Mouse (Mus musculus) CD4-positive naive resting alpha-beta T cell, adult 76 days (primary cell): ENCODE measurements around the gene Mrpl38. TPM values are rescaled to one million over a fixed set of nuclear protein-coding genes. Genes with fewer than 3 reads are reported as not detected.

Experiments used
- total RNA-seq: library from RNA; stranded (reverse); gene quantifications from one replicate; pipeline ENCODE4 v1.2.4, GENCODE M21; 2023

The Mrpl38 gene
- 49.6 TPM for total RNA-seq

GRCm38 (mm10) chr11:116138468-116139138 is at the start of gene Mrpl38:
Mrpl38 (minus strand) TSS chr11:116138868.

GRCm38 (mm10) chr11:116167884-116168439 is 29.3 kb upstream of the Mrpl38 start, which contains the start of gene Fbf1:
Fbf1 (minus strand) TSS chr11:116168166.

GRCm38 (mm10) chr11:116130488-116131205 is 8.0 kb downstream of the Mrpl38 start, which contains the start of gene Trim65:
Trim65 (minus strand) TSS chr11:116131128.

DNA sequence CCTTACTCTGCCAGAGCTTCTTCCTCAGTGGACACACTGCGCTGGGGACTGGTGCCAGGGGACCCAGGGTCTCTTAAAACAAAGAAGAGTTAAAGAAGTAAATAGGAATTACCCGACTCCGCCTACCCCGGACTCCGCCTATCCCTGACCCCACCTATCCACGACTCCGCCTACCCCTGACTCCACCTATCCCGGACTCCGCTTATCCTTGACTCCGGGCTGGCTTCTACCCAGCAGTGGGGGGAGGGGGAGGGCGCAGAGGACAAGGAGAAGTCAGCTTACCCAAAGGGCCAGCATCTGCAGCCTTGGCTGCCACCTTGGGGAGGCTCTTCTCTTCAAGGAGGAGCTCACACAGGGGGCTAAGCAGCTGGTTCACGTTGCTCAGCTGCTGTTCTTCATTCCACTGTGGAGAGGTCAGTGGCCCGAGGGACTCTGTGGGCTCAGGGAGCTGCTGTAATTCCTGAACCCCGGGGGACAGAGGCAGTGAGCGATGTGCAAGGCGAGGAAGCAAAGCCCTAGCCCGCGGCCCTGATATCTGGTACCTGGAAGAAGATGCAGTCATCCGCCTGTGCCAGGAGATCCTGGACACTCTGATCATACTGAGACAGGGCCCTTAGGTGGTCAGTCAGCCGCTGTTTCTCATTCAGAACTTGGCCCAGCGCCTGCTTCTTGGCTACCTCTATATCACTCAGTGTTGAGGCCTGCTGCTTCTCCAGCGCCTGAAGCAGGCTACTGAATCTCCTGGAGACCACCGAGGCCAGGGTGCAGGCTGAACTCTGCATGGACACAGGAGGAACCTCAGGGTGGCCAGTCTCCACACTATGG is 11.3 kb downstream of the Mrpl38 start, which contains the start of gene Trim47:
TSS of gene Trim47 (minus strand) at position 55 of the 825 bp plus-strand sequence.

DNA sequence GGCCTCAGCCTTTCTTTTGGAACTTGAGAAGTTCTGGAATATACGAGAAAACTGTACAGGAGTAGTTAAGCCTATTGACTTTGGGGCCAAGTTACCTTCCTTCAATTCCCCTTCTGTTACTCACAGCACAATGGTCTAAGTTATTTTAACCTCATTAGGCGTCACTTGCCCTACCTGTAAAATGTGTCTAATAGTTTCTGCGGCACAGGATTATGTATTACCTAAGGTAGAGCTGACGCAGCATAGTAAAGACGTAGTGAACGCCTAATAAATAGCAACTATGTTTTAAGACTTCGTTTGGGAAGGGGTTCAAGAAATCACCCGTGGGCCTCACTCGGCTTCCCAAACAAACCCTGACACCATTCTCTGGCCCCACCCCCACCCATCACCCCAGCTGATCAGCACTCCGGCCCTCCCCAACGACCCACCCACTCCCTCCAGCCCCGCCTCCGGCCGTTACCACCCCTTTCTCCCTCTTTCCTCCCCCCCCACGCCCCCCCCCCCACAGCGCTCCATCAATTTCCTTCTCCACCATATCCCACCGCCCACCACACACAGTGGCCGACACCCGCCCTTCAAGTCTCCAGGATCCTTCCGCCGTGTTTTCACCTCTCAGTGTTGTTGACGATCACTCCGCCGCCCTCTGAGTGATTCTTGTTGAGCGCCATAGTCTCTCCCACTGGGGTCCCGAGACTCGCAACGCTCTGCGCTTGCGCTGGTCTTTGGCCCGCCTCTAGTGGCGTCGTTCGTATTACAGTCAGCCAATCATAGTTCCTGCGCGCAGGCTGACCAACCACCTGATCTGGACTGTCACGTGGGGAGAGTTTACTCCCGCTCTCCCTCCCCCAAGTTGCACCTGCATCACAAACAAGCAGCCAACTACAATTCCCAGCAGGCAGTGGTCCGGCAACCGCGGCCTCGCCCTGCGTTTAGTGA is 52.1 kb downstream of the Mrpl38 start, which contains the start of gene Wbp2:
TSS of gene Wbp2 (minus strand) at position 738 of the 936 bp plus-strand sequence.

Other genes starting within 250 kb of the Mrpl38 start
- not detected for gene Smim5, start 238.9 kb downstream of the Mrpl38 start, total RNA-seq
- gene Smim6, start 226.9 kb downstream of the Mrpl38 start, total RNA-seq, result not detected
- gene Sap30bp, start 205.6 kb downstream of the Mrpl38 start, total RNA-seq, result 56.8 TPM
- 18.0 TPM for gene Recql5, start 205.4 kb downstream of the Mrpl38 start, total RNA-seq
- gene Itgb4, start 164.2 kb downstream of the Mrpl38 start, total RNA-seq, result not detected
- 12.6 TPM for gene Galk1, start 126.1 kb downstream of the Mrpl38 start, total RNA-seq
- 1,542 TPM for gene H3f3b, start 110.9 kb downstream of the Mrpl38 start, total RNA-seq
- 62.9 TPM for gene Unk, start 108.5 kb downstream of the Mrpl38 start, total RNA-seq
- gene Unc13d, start 60.9 kb downstream of the Mrpl38 start, total RNA-seq, result 71.6 TPM
- gene Wbp2, start 51.9 kb downstream of the Mrpl38 start, total RNA-seq, result 192 TPM
- gene Trim47, start 11.7 kb downstream of the Mrpl38 start, total RNA-seq, result 0.73 TPM
- gene Trim65, start 7.7 kb downstream of the Mrpl38 start, total RNA-seq, result 30.5 TPM
- gene Fbf1, start 29.3 kb upstream of the Mrpl38 start, total RNA-seq, result 19.2 TPM
- gene Ten1, start 60.0 kb upstream of the Mrpl38 start, total RNA-seq, result 31.4 TPM
- gene Acox1, start 60.2 kb upstream of the Mrpl38 start, total RNA-seq, result 40.6 TPM
- 0.35 TPM for gene Evpl, start 99.2 kb upstream of the Mrpl38 start, total RNA-seq
- gene Srp68, start 135.3 kb upstream of the Mrpl38 start, total RNA-seq, result 63.1 TPM
- not detected for gene Galr2, start 142.1 kb upstream of the Mrpl38 start, total RNA-seq
- 46.1 TPM for gene Exoc7, start 168.4 kb upstream of the Mrpl38 start, total RNA-seq
- gene Foxj1, start 196.5 kb upstream of the Mrpl38 start, total RNA-seq, result 0.29 TPM